ENCODE assay signal across 21 mouse cellular contexts in the genomic region with DNA sequence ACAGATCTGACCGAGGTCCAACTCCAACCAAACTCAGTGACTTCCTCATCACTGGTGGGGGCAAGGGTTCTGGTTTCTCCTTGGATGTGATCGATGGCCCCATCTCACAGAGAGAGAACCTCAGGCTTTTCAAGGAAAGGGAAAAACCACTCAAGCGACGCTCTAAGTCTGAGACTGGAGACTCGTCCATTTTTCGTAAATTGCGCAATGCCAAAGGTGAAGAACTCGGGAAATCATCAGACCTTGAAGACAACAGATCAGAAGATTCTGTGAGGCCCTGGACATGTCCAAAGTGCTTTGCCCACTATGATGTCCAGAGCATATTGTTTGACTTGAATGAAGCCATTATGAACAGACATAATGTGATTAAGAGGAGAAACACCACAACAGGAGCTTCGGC.
"Had no signal": no experiment of that assay in that cellular context is flagged by ENCODE, and none has a peak within 500 bp of the region (broad histone marks: within the 10 kb centered on the region; RNA-seq: fewer than 3 reads in every experiment).

No protein-coding gene starts in this region.

- H3K36me3 ChIP-seq: intestine, embryonic 15.5 days had no signal

- H3K27me3 ChIP-seq: heart, embryonic 12.5 days; hindbrain, embryonic 12.5 days; intestine, embryonic 15.5 days; limb, embryonic 13.5 days; limb, embryonic 15.5 days; liver, embryonic 12.5 days had no signal

- H3K27ac ChIP-seq: gastrocnemius, adult 2 months; heart, embryonic 10.5 days; hindbrain, embryonic 10.5 days; hindbrain, embryonic 12.5 days; hindbrain, embryonic 14.5 days; intestine, embryonic 15.5 days; limb, embryonic 13.5 days; limb, embryonic 15.5 days; liver, embryonic 12.5 days had no signal

- DNase-seq: gastrocnemius, adult 2 months; gastrocnemius, postnatal 10 days; gastrocnemius, postnatal 25 days; heart, adult 18-20 months; heart, postnatal 10 days; heart, postnatal 4 days; kidney, adult 18-20 months; kidney, postnatal 10 days; kidney, postnatal 25 days; layer of hippocampus, adult 9-11 months; layer of hippocampus, postnatal 36 days; left cerebral cortex, postnatal 4 days had no signal

- H3K4me3 ChIP-seq: gastrocnemius, adult 2 months; heart, embryonic 10.5 days; heart, embryonic 12.5 days; hindbrain, embryonic 10.5 days; hindbrain, embryonic 12.5 days; intestine, embryonic 15.5 days; limb, embryonic 13.5 days; limb, embryonic 15.5 days; liver, embryonic 12.5 days had no signal
